Mouse (Mus musculus) heart, adult 2 months (tissue): ENCODE results near the gene Sult5a1.

Source experiments
- EP300 ChIP-seq: fragments of 200-500 bp; IDR thresholded peaks from 2 replicates; pipeline ENCODE4 v1.6.1; 2011; ENCODE audit warnings: low read depth, low read length, control low read depth; ENCODE audit not compliant: insufficient read depth
- POLR2A ChIP-seq: fragments of 200-500 bp; IDR thresholded peaks from 2 replicates; pipeline ENCODE4 v1.6.1; 2011; ENCODE audit warnings: mild to moderate bottlenecking, low read depth, low read length, control low read depth; ENCODE audit not compliant: insufficient read depth

- TF ChIP-seq POLR2A (no peak), EP300 (no peak)
Measured at GRCm38 (mm10) chr8:123097216-123097615, 60.9 kb downstream of the Sult5a1 start.
